Comparison of ENCODE assay signal across 9 mouse cellular contexts in the genomic region with DNA sequence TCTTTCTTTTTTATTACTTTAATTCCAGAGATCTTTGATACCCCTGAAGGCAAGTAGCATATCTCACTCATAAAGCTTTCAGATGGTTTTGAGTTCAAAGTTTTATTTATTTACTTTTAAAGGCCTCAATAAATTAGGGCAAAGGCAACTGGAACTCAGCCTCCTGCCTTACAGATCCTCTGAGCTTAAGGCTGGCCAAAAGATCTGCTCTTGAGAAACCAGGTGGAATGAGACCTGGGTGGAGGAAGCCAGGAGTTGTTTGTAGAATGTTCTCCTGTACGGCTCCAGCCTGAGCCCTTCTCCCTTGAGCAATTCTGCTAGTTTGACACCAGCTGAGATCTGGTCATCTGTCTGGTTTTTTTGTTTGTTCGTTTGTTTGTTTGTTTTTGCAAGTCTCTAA. TPM values are rescaled to one million over a fixed set of nuclear protein-coding genes. Genes with fewer than 3 reads are reported as not detected.
DNase-seq lines count a peak whose midpoint lies in the region; ATAC-seq lines count a peak whose summit lies in the region.
"Had no signal": no experiment of that assay in that cellular context is flagged by ENCODE, and none has a peak within 500 bp of the region (broad histone marks: within the 10 kb centered on the region; RNA-seq: fewer than 3 reads in every experiment).

No protein-coding gene starts in this region.

- WGBS in intestine, embryonic 14.5 days, result 46% methylated on average over 2 of the region's 2 CpGs
- WGBS in kidney, embryonic 16.5 days, result 38% methylated on average over 2 of the region's 2 CpGs
- 63% methylated on average over 2 of the region's 2 CpGs for WGBS in forebrain, embryonic 10.5 days

- no peaks in the 10 kb centered on the region for H3K27me3 ChIP-seq in intestine, embryonic 14.5 days (replicated peaks; ENCODE audit: control insufficient read depth, insufficient read depth, low read length)
- H3K27me3 ChIP-seq in kidney, embryonic 16.5 days (ENCODE audit: insufficient read depth, low read length), result no peaks in the 10 kb centered on the region
- peaks cover 40% of the 10 kb centered on the region for H3K27me3 ChIP-seq in forebrain, embryonic 10.5 days (ENCODE audit: poor library complexity, severe bottlenecking)

- H3K4me2 ChIP-seq in intestine, embryonic 14.5 days (ENCODE audit: low read length), result no peak overlapping the region; the same call in 1 of the 2 replicates
- no peak overlapping the region for H3K4me2 ChIP-seq in kidney, embryonic 16.5 days (replicated peaks; ENCODE audit: low read depth, low read length)

- peak overlapping the region; percentile 67 for H3K27ac ChIP-seq in intestine, embryonic 14.5 days (ENCODE audit: low read depth)
- H3K27ac ChIP-seq in kidney, embryonic 16.5 days (ENCODE audit: low read length), result peak overlapping the region; percentile 89
- H3K27ac ChIP-seq in forebrain, embryonic 10.5 days, result no peak overlapping the region

- no peaks in the 10 kb centered on the region for H3K9me3 ChIP-seq in intestine, embryonic 14.5 days (ENCODE audit: control insufficient read depth, low read length)
- no peaks in the 10 kb centered on the region for H3K9me3 ChIP-seq in kidney, embryonic 16.5 days (ENCODE audit: low read length)
- H3K9me3 ChIP-seq in forebrain, embryonic 10.5 days, result no peaks in the 10 kb centered on the region

- peak; percentile 40 for DNase-seq in adrenal gland, postnatal 14 days
- DNase-seq in adrenal gland, adult 2 months, result no peak
- DNase-seq in intestine, embryonic 14.5 days (ENCODE audit: low spot score), result no peak
- peak; percentile 16 for DNase-seq in lung, postnatal 14 days
- no peak for DNase-seq in forebrain, embryonic 10.5 days (ENCODE audit: extremely low spot score, low spot score)
- DNase-seq in right cerebral cortex, postnatal 25 days, result no peak
- DNase-seq in thymus, postnatal 36 days, result no peak
- DNase-seq: layer of hippocampus, postnatal 36 days had no signal

- H3K4me1 ChIP-seq in intestine, embryonic 14.5 days (replicated peaks; ENCODE audit: control insufficient read depth, insufficient read depth, low read length), result peaks cover 18% of the 10 kb centered on the region
- peaks cover 40% of the 10 kb centered on the region for H3K4me1 ChIP-seq in kidney, embryonic 16.5 days (ENCODE audit: insufficient read depth, low read length)
- H3K4me1 ChIP-seq in forebrain, embryonic 10.5 days, result peaks cover 20% of the 10 kb centered on the region

- no peaks in the 10 kb centered on the region for H3K36me3 ChIP-seq in intestine, embryonic 14.5 days (ENCODE audit: control insufficient read depth, insufficient read depth, low read length)
- no peaks in the 10 kb centered on the region for H3K36me3 ChIP-seq in kidney, embryonic 16.5 days (ENCODE audit: insufficient read depth, low read length)
- H3K36me3 ChIP-seq in forebrain, embryonic 10.5 days (replicated peaks), result no peaks in the 10 kb centered on the region

- H3K9ac ChIP-seq in intestine, embryonic 14.5 days (ENCODE audit: low read length), result no peak overlapping the region
- 0 out of 2 replicates have a peak overlapping the region, but pooled peaks have one; percentile 22 for H3K9ac ChIP-seq in kidney, embryonic 16.5 days (replicated peaks; ENCODE audit: low read length)

- no peak overlapping the region for H3K4me3 ChIP-seq in intestine, embryonic 14.5 days (ENCODE audit: low read depth, low read length)
- H3K4me3 ChIP-seq in kidney, embryonic 16.5 days (ENCODE audit: low read length), result no peak overlapping the region
- no peak overlapping the region for H3K4me3 ChIP-seq in forebrain, embryonic 10.5 days

- ATAC-seq in intestine, embryonic 14.5 days (replicated peaks; ENCODE audit: low FRiP score, low TSS enrichment, low read depth), result no peak
- no peak for ATAC-seq in kidney, embryonic 16.5 days (ENCODE audit: low FRiP score, low TSS enrichment)

RNA-seq across cellular contexts. Expression of a gene that starts 46.7 kb away (rescaled TPM):
- total RNA-seq in adrenal gland, postnatal 14 days (2021), result 70.0 and 75.6 TPM in 2 replicates
- 10 to 100 TPM; 52.1 to 83.8 TPM for total RNA-seq in adrenal gland, adult 2 months (2021)
- polyA plus RNA-seq in adrenal gland, adult 2 months (2012; rRNA removed), result 130 and 174 TPM in 2 replicates
- 14.9 and 16.4 TPM in 2 replicates for polyA plus RNA-seq in intestine, embryonic 14.5 days (2014; fragmentation: Nextera tagmentation; extraction: Ambion mirVana)
- polyA plus RNA-seq in kidney, embryonic 16.5 days (2015; fragmentation: Nextera tagmentation; extraction: Ambion mirVana), result 10.9 and 11.0 TPM in 2 replicates
- 9.1 and 9.6 TPM in 2 replicates for polyA plus RNA-seq in forebrain, embryonic 10.5 days (2016; fragmentation: Nextera tagmentation; extraction: Ambion mirVana)

Comparison
In these comparisons a context has a peak if more than half of its experiments do, and no peak if none do; other contexts are left out.
1. DNase-seq: peak in adrenal gland, postnatal 14 days (single experiment) and lung, postnatal 14 days (single experiment); none in adrenal gland, adult 2 months (single experiment), intestine, embryonic 14.5 days (single experiment), forebrain, embryonic 10.5 days (single experiment), right cerebral cortex, postnatal 25 days (single experiment) and thymus, postnatal 36 days (0 of 2).